Mouse (Mus musculus) yolk sac, embryonic 10.5 days (tissue): ENCODE measurements around the gene Myoz2.

Experiments
- DNase-seq: peaks from one replicate; pipeline ENCODE4 v3.0.0-alpha.2; 2017; ENCODE audit warnings: low spot score

The Myoz2 gene

GRCm38 (mm10) chr3:123007386-123007785 lies 27.4 kb downstream of the Myoz2 start:
- no peak for DNase-seq

- no peak for DNase-seq
These were observed 33.8 kb downstream of the Myoz2 start for GRCm38 (mm10) chr3:123001053-123001452.

- DNase-seq, result no peak
These were observed 36.3 kb downstream of the Myoz2 start for GRCm38 (mm10) chr3:122998511-122998910.

GRCm38 (mm10) chr3:122996968-122997367 lies 37.8 kb downstream of the Myoz2 start:
- no peak for DNase-seq

GRCm38 (mm10) chr3:122986906-122987305 lies 47.9 kb downstream of the Myoz2 start:
- no peak for DNase-seq

- peak; percentile 55 for DNase-seq
These were observed 48.4 kb downstream of the Myoz2 start for GRCm38 (mm10) chr3:122986386-122986785.

- no peak for DNase-seq
These were observed 49.5 kb downstream of the Myoz2 start for GRCm38 (mm10) chr3:122985183-122985944.

- peak; percentile 98 for DNase-seq
These were observed 50.3 kb downstream of the Myoz2 start, which contains the start of gene Usp53 for GRCm38 (mm10) chr3:122984249-122985182. Gene Usp53 (minus strand): TSS chr3:122984510.

GRCm38 (mm10) chr3:122983849-122984248 lies 51.0 kb downstream of the Myoz2 start:
- DNase-seq, result no peak

GRCm38 (mm10) chr3:122975964-122976363 lies 58.9 kb downstream of the Myoz2 start:
- DNase-seq, result no peak

- DNase-seq, result no peak
These were observed 59.5 kb downstream of the Myoz2 start for GRCm38 (mm10) chr3:122975363-122975762.

- no peak for DNase-seq
These were observed 60.0 kb downstream of the Myoz2 start for GRCm38 (mm10) chr3:122974833-122975232.

GRCm38 (mm10) chr3:122972126-122972822 lies 62.5 kb downstream of the Myoz2 start:
- no peak for DNase-seq

- no peak for DNase-seq
These were observed 66.4 kb downstream of the Myoz2 start for GRCm38 (mm10) chr3:122968391-122968790.

- no peak for DNase-seq
These were observed 70.5 kb downstream of the Myoz2 start for GRCm38 (mm10) chr3:122964301-122964700.
